Mouse (Mus musculus): ENCODE results near the gene Tgfb1i1. TPM values are rescaled to one million over a fixed set of nuclear protein-coding genes. Genes with fewer than 3 reads are reported as not detected.

Gene Tgfb1i1
- polyA plus RNA-seq, 1 experiment from 2014 or later: 202 TPM

- WGBS: 9% methylated on average over 9 of the region's 9 CpGs
- H3K27me3 ChIP-seq (replicated peaks): no peaks in the 10 kb centered on the region
- H3K9ac ChIP-seq: peak overlapping the region; percentile 42
- peaks cover 31% of the 10 kb centered on the region for H3K36me3 ChIP-seq
- peaks cover 22% of the 10 kb centered on the region for H3K4me1 ChIP-seq (replicated peaks)
- H3K4me2 ChIP-seq: peak overlapping the region; percentile 50
- H3K9me3 ChIP-seq (replicated peaks): no peaks in the 10 kb centered on the region
- ATAC-seq (ENCODE audit: insufficient number of reproducible peaks, low FRiP score): peak; percentile 93
- peak overlapping the region; percentile 70 for H3K27ac ChIP-seq (ENCODE audit: poor library complexity, severe bottlenecking)
- H3K4me3 ChIP-seq: 0 out of 2 replicates have a peak overlapping the region, but pooled peaks have one; percentile 7
Measured at GRCm38 (mm10) chr7:128288923-128289544, 42.4 kb downstream of the Tgfb1i1 start.

GRCm38 (mm10) chr7:128294785-128295184 lies 48.2 kb downstream of the Tgfb1i1 start:
- peaks cover 18% of the 10 kb centered on the region; the same call in 1 of the 2 replicates for H3K36me3 ChIP-seq
- peaks cover 19% of the 10 kb centered on the region for H3K4me1 ChIP-seq (replicated peaks)
- no peak overlapping the region for H3K27ac ChIP-seq (ENCODE audit: poor library complexity, severe bottlenecking)
- ATAC-seq (ENCODE audit: insufficient number of reproducible peaks, low FRiP score): no peak
- no peak overlapping the region for H3K4me3 ChIP-seq
- H3K9ac ChIP-seq: no peak overlapping the region
- WGBS: 85% methylated on average over 10 of the region's 10 CpGs
- H3K9me3 ChIP-seq (replicated peaks): no peaks in the 10 kb centered on the region
- no peaks in the 10 kb centered on the region for H3K27me3 ChIP-seq (replicated peaks)
- no peak overlapping the region for H3K4me2 ChIP-seq

GRCm38 (mm10) chr7:128296514-128296913 lies 49.9 kb downstream of the Tgfb1i1 start:
- no peaks in the 10 kb centered on the region for H3K9me3 ChIP-seq (replicated peaks)
- H3K9ac ChIP-seq: no peak overlapping the region
- no peak for ATAC-seq (ENCODE audit: insufficient number of reproducible peaks, low FRiP score)
- H3K27me3 ChIP-seq (replicated peaks): no peaks in the 10 kb centered on the region; the same call in 1 of the 2 replicates
- H3K4me1 ChIP-seq (replicated peaks): peaks cover 18% of the 10 kb centered on the region
- no peak overlapping the region for H3K4me3 ChIP-seq
- WGBS: 65% methylated on average over 3 of the region's 3 CpGs
- peaks cover 14% of the 10 kb centered on the region; the same call in 1 of the 2 replicates for H3K36me3 ChIP-seq
- H3K4me2 ChIP-seq: peak overlapping the region; percentile 96
- H3K27ac ChIP-seq (ENCODE audit: poor library complexity, severe bottlenecking): no peak overlapping the region

- peak overlapping the region; percentile 55 for H3K27ac ChIP-seq (ENCODE audit: poor library complexity, severe bottlenecking)
- H3K9ac ChIP-seq: peak overlapping the region; percentile 93
- peak; percentile 51; the same call in 1 of the 2 replicates for ATAC-seq (ENCODE audit: insufficient number of reproducible peaks, low FRiP score)
- H3K4me2 ChIP-seq: peak overlapping the region; percentile 96
- no peaks in the 10 kb centered on the region for H3K9me3 ChIP-seq (replicated peaks)
- peaks cover 21% of the 10 kb centered on the region for H3K4me1 ChIP-seq (replicated peaks)
- 37% methylated on average over 10 of the region's 10 CpGs for WGBS
- H3K4me3 ChIP-seq: peak overlapping the region; percentile 84
- H3K27me3 ChIP-seq (replicated peaks): no peaks in the 10 kb centered on the region; the same call in 1 of the 2 replicates
- H3K36me3 ChIP-seq: peaks cover 12% of the 10 kb centered on the region; the same call in 1 of the 2 replicates
Measured at GRCm38 (mm10) chr7:128297291-128297616, 50.6 kb downstream of the Tgfb1i1 start.

- ATAC-seq (ENCODE audit: insufficient number of reproducible peaks, low FRiP score): peak; percentile 79
Measured at GRCm38 (mm10) chr7:128297617-128298480, 51.2 kb downstream of the Tgfb1i1 start, which contains the start of gene BC017158. TSS of gene BC017158 (minus strand) at chr7:128298170.

GRCm38 (mm10) chr7:128298481-128299342 lies 52.1 kb downstream of the Tgfb1i1 start:
- no peak overlapping the region for H3K27ac ChIP-seq (ENCODE audit: poor library complexity, severe bottlenecking)
- H3K27me3 ChIP-seq (replicated peaks): no peaks in the 10 kb centered on the region; the same call in 1 of the 2 replicates
- H3K4me3 ChIP-seq: peak overlapping the region; percentile 84
- peak overlapping the region; percentile 93; the same call in 1 of the 2 replicates for H3K9ac ChIP-seq
- H3K4me2 ChIP-seq: peak overlapping the region; percentile 96
- no peak; the same call in 1 of the 2 replicates for ATAC-seq (ENCODE audit: insufficient number of reproducible peaks, low FRiP score)
- 81% methylated on average over 8 of the region's 8 CpGs for WGBS
- no peaks in the 10 kb centered on the region for H3K9me3 ChIP-seq (replicated peaks)
- H3K36me3 ChIP-seq: peaks cover 12% of the 10 kb centered on the region; the same call in 1 of the 2 replicates
- H3K4me1 ChIP-seq (replicated peaks): peaks cover 21% of the 10 kb centered on the region

More at GRCm38 (mm10) chr7:128297617-128298480, 51.2 kb downstream of the Tgfb1i1 start, which contains the start of gene BC017158:
- Histone ChIP-seq H3K4me1 (replicated peaks) (peaks cover 21% of the 10 kb centered on the region), H3K27me3 (replicated peaks) (no peaks in the 10 kb centered on the region; the same call in 1 of the 2 replicates), H3K9me3 (replicated peaks) (no peaks in the 10 kb centered on the region), H3K27ac (ENCODE audit: poor library complexity, severe bottlenecking) (peak within 1 kb of the TSS; percentile 55), H3K4me3 (peak within 1 kb of the TSS; percentile 84), H3K4me2 (peak within 1 kb of the TSS; percentile 96), H3K9ac (peak within 1 kb of the TSS; percentile 93), H3K36me3 (peaks cover 12% of the 10 kb centered on the region; the same call in 1 of the 2 replicates)
- WGBS: 2% methylated on average over 47 of the region's 47 CpGs

- peaks cover 21% of the 10 kb centered on the region for H3K4me1 ChIP-seq (replicated peaks)
- 69% methylated on average over 3 of the region's 3 CpGs for WGBS
- no peaks in the 10 kb centered on the region for H3K36me3 ChIP-seq
- H3K9me3 ChIP-seq (replicated peaks): no peaks in the 10 kb centered on the region
- no peak overlapping the region for H3K9ac ChIP-seq
- H3K27ac ChIP-seq (ENCODE audit: poor library complexity, severe bottlenecking): no peak overlapping the region
- H3K27me3 ChIP-seq (replicated peaks): no peaks in the 10 kb centered on the region; the same call in 1 of the 2 replicates
- no peak overlapping the region for H3K4me3 ChIP-seq
- ATAC-seq (ENCODE audit: insufficient number of reproducible peaks, low FRiP score): no peak
- no peak overlapping the region for H3K4me2 ChIP-seq
Measured at GRCm38 (mm10) chr7:128300952-128301351, 54.3 kb downstream of the Tgfb1i1 start.

GRCm38 (mm10) chr7:128302151-128302550 lies 55.5 kb downstream of the Tgfb1i1 start:
- Histone ChIP-seq H3K9ac (no peak overlapping the region), H3K4me2 (no peak overlapping the region), H3K4me3 (no peak overlapping the region), H3K9me3 (replicated peaks) (no peaks in the 10 kb centered on the region), H3K27ac (ENCODE audit: poor library complexity, severe bottlenecking) (no peak overlapping the region), H3K4me1 (replicated peaks) (peaks cover 10% of the 10 kb centered on the region), H3K36me3 (no peaks in the 10 kb centered on the region), H3K27me3 (replicated peaks) (no peaks in the 10 kb centered on the region; the same call in 1 of the 2 replicates)
- no peak for ATAC-seq (ENCODE audit: insufficient number of reproducible peaks, low FRiP score)
- WGBS: 77% methylated on average over 3 of the region's 3 CpGs

- no peak overlapping the region for H3K9ac ChIP-seq
- 78% methylated on average over 6 of the region's 6 CpGs for WGBS
- no peak overlapping the region for H3K4me2 ChIP-seq
- no peak overlapping the region for H3K4me3 ChIP-seq
- H3K9me3 ChIP-seq (replicated peaks): no peaks in the 10 kb centered on the region
- H3K36me3 ChIP-seq: no peaks in the 10 kb centered on the region
- no peaks in the 10 kb centered on the region; the same call in 1 of the 2 replicates for H3K27me3 ChIP-seq (replicated peaks)
- H3K4me1 ChIP-seq (replicated peaks): 0 out of 2 replicates have a peak, but pooled peaks cover 3% of the 10 kb centered on the region
- no peak for ATAC-seq (ENCODE audit: insufficient number of reproducible peaks, low FRiP score)
- no peak overlapping the region for H3K27ac ChIP-seq (ENCODE audit: poor library complexity, severe bottlenecking)
Measured at GRCm38 (mm10) chr7:128304198-128304597, 57.6 kb downstream of the Tgfb1i1 start.

- Histone ChIP-seq H3K4me3 (no peak overlapping the region), H3K27me3 (replicated peaks) (no peaks in the 10 kb centered on the region; the same call in 1 of the 2 replicates), H3K9ac (no peak overlapping the region), H3K4me2 (no peak overlapping the region), H3K4me1 (replicated peaks) (peaks cover 9% of the 10 kb centered on the region), H3K9me3 (replicated peaks) (no peaks in the 10 kb centered on the region), H3K36me3 (no peaks in the 10 kb centered on the region), H3K27ac (ENCODE audit: poor library complexity, severe bottlenecking) (no peak overlapping the region)
- ATAC-seq (ENCODE audit: insufficient number of reproducible peaks, low FRiP score): no peak
- 4% methylated on average over 5 of the region's 5 CpGs for WGBS
Measured at GRCm38 (mm10) chr7:128304907-128305306, 58.3 kb downstream of the Tgfb1i1 start.
